Mouse (Mus musculus) midbrain, embryonic 14.5 days (tissue): Measurements from ENCODE around the gene Slc35a2. TPM values are rescaled to one million over a fixed set of nuclear protein-coding genes. Genes with fewer than 3 reads are reported as not detected.

ENCODE experiments used
- polyA plus RNA-seq: library from polyadenylated mRNA; unstranded; fragments of >200 nt; fragmentation: Nextera tagmentation; extraction: Ambion mirVana; gene quantifications from 2 replicates; pipeline ENCODE4 v1.2.1, GENCODE M21; 2014

The Slc35a2 gene
- polyA plus RNA-seq, 1 experiment from 2014 or later = 17.4 TPM

Other genes starting within 250 kb of the Slc35a2 start
- gene Syp, start 245.6 kb upstream of the Slc35a2 start, polyA plus RNA-seq = 81.7 and 125 TPM in 2 replicates
- gene Prickle3, start 226.8 kb upstream of the Slc35a2 start, polyA plus RNA-seq = 0.89 and 1.4 TPM in 2 replicates
- gene Plp2, start 212.6 kb upstream of the Slc35a2 start, polyA plus RNA-seq = 11.2 and 22.4 TPM in 2 replicates
- gene Magix, start 202.8 kb upstream of the Slc35a2 start, polyA plus RNA-seq = 0.16 TPM in 2 replicates
- gene Gpkow, start 186.9 kb upstream of the Slc35a2 start, polyA plus RNA-seq = 39.3 and 53.8 TPM in 2 replicates
- gene Wdr45, start 169.7 kb upstream of the Slc35a2 start, polyA plus RNA-seq = 23.9 and 29.5 TPM in 2 replicates
- not detected in 2 replicates for gene Gm45208, start 161.8 kb upstream of the Slc35a2 start, polyA plus RNA-seq
- gene Praf2, start 155.6 kb upstream of the Slc35a2 start, polyA plus RNA-seq = 126 and 144 TPM in 2 replicates
- gene Ccdc120, start 133.1 kb upstream of the Slc35a2 start, polyA plus RNA-seq = 72.2 and 73.0 TPM in 2 replicates
- gene Tfe3, start 121.5 kb upstream of the Slc35a2 start, polyA plus RNA-seq = 21.7 and 21.8 TPM in 2 replicates
- 56.0 and 56.6 TPM in 2 replicates for gene Gripap1, start 94.3 kb upstream of the Slc35a2 start, polyA plus RNA-seq
- gene Kcnd1, start 61.7 kb upstream of the Slc35a2 start, polyA plus RNA-seq = 1.7 and 2.3 TPM in 2 replicates
- 32.3 and 38.0 TPM in 2 replicates for gene Otud5, start 42.7 kb upstream of the Slc35a2 start, polyA plus RNA-seq
- gene Pim2, start 5.8 kb upstream of the Slc35a2 start, polyA plus RNA-seq = 13.9 and 18.8 TPM in 2 replicates
- 181 and 219 TPM in 2 replicates for gene Pqbp1, start 15.2 kb downstream of the Slc35a2 start, polyA plus RNA-seq
- gene Timm17b, start 15.3 kb downstream of the Slc35a2 start, polyA plus RNA-seq = 171 and 214 TPM in 2 replicates
- not detected in 2 replicates for gene Gm10491, start 23.8 kb downstream of the Slc35a2 start, polyA plus RNA-seq
- gene Gm10490, start 25.5 kb downstream of the Slc35a2 start, polyA plus RNA-seq = not detected in 2 replicates
- 197 and 199 TPM in 2 replicates for gene Pcsk1n, start 35.8 kb downstream of the Slc35a2 start, polyA plus RNA-seq
- not detected in 2 replicates for gene Eras, start 44.6 kb downstream of the Slc35a2 start, polyA plus RNA-seq
- 59.7 and 70.2 TPM in 2 replicates for gene Hdac6, start 63.9 kb downstream of the Slc35a2 start, polyA plus RNA-seq
- gene Gata1, start 94.0 kb downstream of the Slc35a2 start, polyA plus RNA-seq = 0.11 TPM in 1 of 2 replicates, not detected in the other
- not detected in 2 replicates for gene Glod5, start 134.5 kb downstream of the Slc35a2 start, polyA plus RNA-seq
- 34.0 and 38.2 TPM in 2 replicates for gene Suv39h1, start 190.7 kb downstream of the Slc35a2 start, polyA plus RNA-seq
- gene Was, start 206.5 kb downstream of the Slc35a2 start, polyA plus RNA-seq = 0.16 TPM in 1 of 2 replicates, not detected in the other
- 54.4 and 57.9 TPM in 2 replicates for gene Wdr13, start 248.9 kb downstream of the Slc35a2 start, polyA plus RNA-seq